Mouse (Mus musculus) midbrain, postnatal 0 days (tissue): ENCODE measurements around the gene Gm3685. TPM values are rescaled to one million over a fixed set of nuclear protein-coding genes. Genes with fewer than 3 reads are reported as not detected.
"Not testable (repeated sequence)": the region's sequence is repeated elsewhere in the genome, so short reads cannot be mapped to it uniquely, and the experiment has no call there.

Experiments used
- ATAC-seq: fragments of 200-750 bp; cut with Nextera tagmentation; 2 replicates; pipeline ENCODE4 v1.8.0; 2017; ENCODE audit warnings: moderate number of reproducible peaks, mild to moderate bottlenecking, moderate TSS enrichment, moderate library complexity; ENCODE audit not compliant: low FRiP score
- DNase-seq: peaks from one replicate; pipeline ENCODE4 v3.0.0-alpha.2; 2015; ENCODE audit warnings: low spot score
- H3K27ac ChIP-seq: fragments of 300-500 bp; sonication (generic); 2 replicates; pipeline ENCODE4 v1.5.1; 2014; ENCODE audit warnings: low read depth, mild to moderate bottlenecking, low read length, mixed read lengths
- H3K27me3 ChIP-seq: fragments of 300-500 bp; sonication (generic); 2 replicates; pipeline ENCODE4 v1.6.1; 2014; ENCODE audit warnings: low read length, control low read depth, mixed read lengths; ENCODE audit not compliant: insufficient read depth
- H3K36me3 ChIP-seq: fragments of 300-500 bp; sonication (generic); 2 replicates; pipeline ENCODE4 v1.6.1; 2014; ENCODE audit warnings: low read length, control low read depth, mixed read lengths; ENCODE audit not compliant: insufficient read depth
- H3K4me1 ChIP-seq: fragments of 300-500 bp; sonication (generic); 2 replicates; pipeline ENCODE4 v1.6.1; 2014; ENCODE audit warnings: mild to moderate bottlenecking, control low read depth, antibody characterized with exemption, low read length, mixed read lengths; ENCODE audit not compliant: insufficient read depth
- H3K4me2 ChIP-seq: fragments of 300-500 bp; sonication (generic); 2 replicates; pipeline ENCODE4 v1.6.1; 2014; ENCODE audit warnings: low read depth, mild to moderate bottlenecking, low read length, mixed read lengths; ENCODE audit not compliant: poor library complexity, severe bottlenecking
- H3K4me3 ChIP-seq: fragments of 300-500 bp; sonication (generic); 2 replicates; pipeline ENCODE4 v1.5.1; 2014; ENCODE audit warnings: low read depth, mild to moderate bottlenecking, low read length, moderate library complexity
- H3K9ac ChIP-seq: fragments of 300-500 bp; sonication (generic); replicated peaks from 2 replicates; pipeline ENCODE4 v1.6.1; 2014; ENCODE audit warnings: mild to moderate bottlenecking, low read length, moderate library complexity, mixed read lengths; ENCODE audit not compliant: poor library complexity, severe bottlenecking
- H3K9me3 ChIP-seq: fragments of 300-500 bp; sonication (generic); 2 replicates; pipeline ENCODE4 v1.6.1; 2016; ENCODE audit warnings: low read length, control low read depth
- CTCF ChIP-seq: IDR thresholded peaks from 2 replicates; pipeline ENCODE4 v1.5.1; 2016; ENCODE audit warnings: antibody characterized with exemption, mild to moderate bottlenecking
- WGBS: fragments of 180-500 bp; shearing (Covaris S2); extraction: QIAGEN DNeasy Blood & Tissue Kit; methylation state at CpG from one replicate; pipeline ENCODE4 v1.1.7; 2014; 5-methylcytosine and 5-hydroxymethylcytosine counted together
- polyA plus RNA-seq: library from polyadenylated mRNA; unstranded; fragments of >200 nt; fragmentation: Nextera tagmentation; extraction: Ambion mirVana; gene quantifications from 2 replicates; pipeline ENCODE4 v1.2.1, GENCODE M21; 2015
- total RNA-seq: library from RNA; depleted of rRNA; stranded (reverse); fragments of >200 nt; gene quantifications from 2 replicates; pipeline ENCODE4 v1.2.3, GENCODE M21; 2014; rRNA removed

Gene Gm3685
- total RNA-seq (not detected in 2 replicates), polyA plus RNA-seq (not detected in 2 replicates)

GRCm38 (mm10) chr14:7044870-7045269 lies at the start of gene Gm3685:
Gene Gm3685, minus strand, starts transcription at chr14:7044970.
- H3K4me1 ChIP-seq, H3K4me2 ChIP-seq, H3K9me3 ChIP-seq, H3K4me3 ChIP-seq, ATAC-seq, DNase-seq, H3K36me3 ChIP-seq, H3K27me3 ChIP-seq, H3K27ac ChIP-seq, H3K9ac ChIP-seq: not testable (repeated sequence)
- WGBS, result no CpG with 5 or more reads among the region's 2 CpGs

GRCm38 (mm10) chr14:7026781-7027749 lies 17.7 kb downstream of the Gm3685 start, which contains the start of gene Gm10406:
Gene Gm10406, minus strand, starts transcription at chr14:7027449.
- ATAC-seq, H3K27me3 ChIP-seq, H3K4me1 ChIP-seq, H3K36me3 ChIP-seq, H3K9me3 ChIP-seq: not testable (repeated sequence)
- H3K4me3 ChIP-seq, result peak within 1 kb of the TSS; percentile 45
- H3K27ac ChIP-seq, result peak within 1 kb of the TSS; percentile 67; the same call in 1 of the 2 replicates
- 1% methylated on average over 38 of the region's 70 CpGs for WGBS
- DNase-seq, result peak; percentile 0
- H3K9ac ChIP-seq, result peak within 1 kb of the TSS; percentile 59
- peak within 1 kb of the TSS; percentile 61 for H3K4me2 ChIP-seq

DNA sequence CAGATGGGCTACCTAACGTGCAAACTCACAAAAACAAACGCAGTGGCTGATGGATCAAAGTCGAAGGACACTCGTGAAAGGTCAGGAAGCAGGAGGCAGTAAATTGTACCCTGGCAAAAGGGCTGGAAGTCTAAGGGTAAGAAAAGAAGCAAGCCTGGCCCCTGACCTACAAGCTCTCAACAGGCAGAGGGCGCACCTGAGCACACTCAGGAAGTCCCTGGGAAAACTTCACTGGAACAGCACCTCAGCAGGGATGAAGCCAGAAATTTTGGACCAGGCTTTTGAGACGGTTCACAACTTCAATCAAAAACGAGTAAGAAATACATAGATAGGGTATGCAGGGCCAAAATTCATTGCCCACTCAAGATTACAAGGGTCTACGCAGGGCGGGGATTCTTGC lies 18.5 kb downstream of the Gm3685 start:
- Histone ChIP-seq H3K4me2 (peak overlapping the region; percentile 61; the same call in 1 of the 2 replicates), H3K4me3 (peak overlapping the region; percentile 45; the same call in 1 of the 2 replicates)
- not testable (repeated sequence) for H3K9me3 ChIP-seq, H3K27me3 ChIP-seq, H3K27ac ChIP-seq, DNase-seq, ATAC-seq, H3K36me3 ChIP-seq, H3K9ac ChIP-seq, H3K4me1 ChIP-seq
- 3% methylated on average over 8 of the region's 9 CpGs for WGBS
- TF ChIP-seq CTCF, result peak; percentile 64

Other genes starting within 250 kb of the Gm3685 start
- gene Gm3642, start 204.7 kb downstream of the Gm3685 start, total RNA-seq, result not detected in 2 replicates
- not detected in 2 replicates for gene Gm3642, start 204.7 kb downstream of the Gm3685 start, polyA plus RNA-seq
- 6.8 and 15.1 TPM in 2 replicates for gene Gm3667, start 155.0 kb downstream of the Gm3685 start, total RNA-seq
- gene Gm3667, start 155.0 kb downstream of the Gm3685 start, polyA plus RNA-seq, result 15.4 and 16.2 TPM in 2 replicates
- gene Gm6356, start 71.2 kb downstream of the Gm3685 start, total RNA-seq, result not detected in 2 replicates
- not detected in 2 replicates for gene Gm6356, start 71.2 kb downstream of the Gm3685 start, polyA plus RNA-seq
- 3.0 and 7.4 TPM in 2 replicates for gene Gm10406, start 17.5 kb downstream of the Gm3685 start, total RNA-seq
- 6.6 and 6.9 TPM in 2 replicates for gene Gm10406, start 17.5 kb downstream of the Gm3685 start, polyA plus RNA-seq
- gene Gm3696, start 55.7 kb upstream of the Gm3685 start, total RNA-seq, result 5.9 and 10.6 TPM in 2 replicates
- gene Gm3696, start 55.7 kb upstream of the Gm3685 start, polyA plus RNA-seq, result 7.7 and 8.3 TPM in 2 replicates
- not detected in 2 replicates for gene Gm6676, start 80.4 kb upstream of the Gm3685 start, total RNA-seq
- not detected in 2 replicates for gene Gm6676, start 80.4 kb upstream of the Gm3685 start, polyA plus RNA-seq
- 6.8 and 9.6 TPM in 2 replicates for gene Gm3512, start 129.6 kb upstream of the Gm3685 start, total RNA-seq
- gene Gm3512, start 129.6 kb upstream of the Gm3685 start, polyA plus RNA-seq, result 10.6 and 10.8 TPM in 2 replicates
- not detected in 2 replicates for gene Gm16434, start 149.6 kb upstream of the Gm3685 start, total RNA-seq
- not detected in 2 replicates for gene Gm16434, start 149.6 kb upstream of the Gm3685 start, polyA plus RNA-seq
- gene Gm3727, start 219.7 kb upstream of the Gm3685 start, total RNA-seq, result not detected in 2 replicates
- gene Gm3727, start 219.7 kb upstream of the Gm3685 start, polyA plus RNA-seq, result not detected in 2 replicates